Mouse (Mus musculus) embryonic fibroblast, embryonic 13.5 days (primary cell): ENCODE measurements around the gene St3gal5.

Experiments
- CTCF ChIP-seq: IDR thresholded peaks from 2 replicates; pipeline ENCODE4 v1.5.1; 2011; ENCODE audit warnings: mild to moderate bottlenecking, control low read depth, low read length, moderate library complexity, borderline replicate concordance; ENCODE audit not compliant: insufficient read depth
- POLR2A ChIP-seq: IDR thresholded peaks from 2 replicates; pipeline ENCODE4 v1.6.1; 2011; ENCODE audit warnings: low read depth, mild to moderate bottlenecking, control low read depth, low read length, moderate library complexity

GRCm38 (mm10) chr6:72189061-72189863, 91.9 kb downstream of the St3gal5 start:
- 0 out of 2 replicates have a peak, but pooled peaks have one; percentile 31 for TF ChIP-seq POLR2A
- TF ChIP-seq CTCF = no peak
